Mouse (Mus musculus) CH12.LX (cell line): Measurements from ENCODE around the gene Lin28a.

ENCODE experiments used
- EP300 ChIP-seq: IDR thresholded peaks from 2 replicates; pipeline ENCODE4 v1.6.1; 2011; ENCODE audit warnings: low read length, improper control_type of control experiment
- HCFC1 ChIP-seq: IDR thresholded peaks from 2 replicates; pipeline ENCODE4 v1.6.1; 2012; ENCODE audit warnings: low read depth, mild to moderate bottlenecking, inconsistent platforms, low read length, improper control_type of control experiment
- KAT2A ChIP-seq: IDR thresholded peaks from 2 replicates; pipeline ENCODE4 v1.6.1; 2012; ENCODE audit warnings: low read length, improper control_type of control experiment, inconsistent platforms; ENCODE audit not compliant: insufficient replicate concordance
- MEF2A ChIP-seq: IDR thresholded peaks from 2 replicates; pipeline ENCODE4 v1.6.1; 2014; ENCODE audit warnings: low read depth, mild to moderate bottlenecking, inconsistent platforms, low read length, improper control_type of control experiment, borderline replicate concordance
- MXI1 ChIP-seq: IDR thresholded peaks from 2 replicates; pipeline ENCODE4 v1.6.1; 2011; ENCODE audit warnings: mild to moderate bottlenecking, low read depth, low read length, improper control_type of control experiment

GRCm38 (mm10) chr4:133958884-133959283, 59.8 kb downstream of the Lin28a start:
- TF ChIP-seq HCFC1 (no peak), EP300 (no peak), MXI1 (no peak), MEF2A (no peak), KAT2A (no peak)
